Mouse (Mus musculus): Measurements from ENCODE around the gene Tnfrsf14. TPM values are rescaled to one million over a fixed set of nuclear protein-coding genes. Genes with fewer than 3 reads are reported as not detected.

The Tnfrsf14 gene
- polyA plus RNA-seq, 1 experiment = 0.70 TPM

DNA sequence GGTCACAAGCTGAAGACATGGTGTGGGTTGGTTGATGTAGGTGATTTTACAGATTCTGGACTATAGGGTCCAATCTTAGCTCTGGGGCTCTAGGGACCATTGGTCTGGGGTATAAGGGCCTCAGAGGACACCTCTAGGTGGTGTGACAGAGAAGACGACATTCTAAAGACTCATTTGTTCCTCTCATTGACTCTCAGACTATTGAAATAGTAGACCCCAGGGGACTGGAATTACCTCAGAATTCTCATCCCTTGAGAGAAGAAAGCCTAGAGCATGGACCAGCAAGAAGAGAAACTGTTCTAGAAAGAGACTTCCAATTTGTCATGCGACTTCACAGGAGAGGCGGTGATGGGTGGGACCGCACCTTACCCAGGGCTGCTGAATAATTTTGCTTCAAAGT, 14.1 kb downstream of the Tnfrsf14 start:
- TF ChIP-seq CTCF (IDR thresholded peaks at IDR 0.05; ENCODE audit: control insufficient read depth, insufficient read depth, insufficient replicate concordance, low read depth, low read length) = no peak
- no peak for TF ChIP-seq POLR2A (IDR thresholded peaks at IDR 0.05; ENCODE audit: control insufficient read depth, low read depth, low read length)
- Histone ChIP-seq H3K27ac (ENCODE audit: control insufficient read depth, insufficient read depth, low read depth, low read length) (no peak overlapping the region), H3K36me3 (ENCODE audit: control insufficient read depth, insufficient read depth, low read length) (no peaks in the 10 kb centered on the region)

DNA sequence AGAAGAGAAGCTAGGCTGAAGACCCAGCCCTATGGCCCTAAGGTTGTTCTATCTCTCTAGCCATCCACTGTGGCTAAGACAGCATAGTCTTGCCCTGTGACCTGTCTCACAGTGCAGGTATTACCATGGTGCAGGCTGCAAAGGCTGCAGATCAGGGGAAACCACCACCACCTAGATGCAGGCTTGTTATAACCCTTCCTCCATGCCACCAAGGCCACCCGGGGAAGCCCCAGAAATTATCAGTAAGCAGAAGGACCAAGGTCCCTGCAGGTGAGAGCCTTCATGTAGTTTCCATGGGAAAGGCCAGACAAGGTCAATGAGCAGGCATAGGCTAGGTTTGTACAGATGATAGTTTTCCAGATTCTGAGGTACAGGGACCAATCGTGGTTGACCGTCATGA, 14.5 kb downstream of the Tnfrsf14 start:
- TF ChIP-seq CTCF (IDR thresholded peaks at IDR 0.05; ENCODE audit: control insufficient read depth, insufficient read depth, insufficient replicate concordance, low read depth, low read length) = no peak
- TF ChIP-seq POLR2A (IDR thresholded peaks at IDR 0.05; ENCODE audit: control insufficient read depth, low read depth, low read length) = no peak
- Histone ChIP-seq H3K36me3 (ENCODE audit: control insufficient read depth, insufficient read depth, low read length) (no peaks in the 10 kb centered on the region), H3K27me3 (ENCODE audit: control insufficient read depth, insufficient read depth, low read length) (no peaks in the 10 kb centered on the region), H3K4me1 (ENCODE audit: control insufficient read depth, insufficient read depth, low read length) (no peaks in the 10 kb centered on the region; the same call in 1 of the 2 replicates), H3K27ac (ENCODE audit: control insufficient read depth, insufficient read depth, low read depth, low read length) (no peak overlapping the region), H3K4me3 (ENCODE audit: control insufficient read depth, low read depth, low read length) (peak overlapping the region; percentile 17; the same call in 1 of the 2 replicates)

More for the DNA sequence above, 14.1 kb downstream of the Tnfrsf14 start:
- H3K4me1 ChIP-seq (ENCODE audit: control insufficient read depth, insufficient read depth, low read length) = no peaks in the 10 kb centered on the region; the same call in 1 of the 2 replicates
- no peaks in the 10 kb centered on the region for H3K27me3 ChIP-seq (ENCODE audit: control insufficient read depth, insufficient read depth, low read length)
- H3K4me3 ChIP-seq (ENCODE audit: control insufficient read depth, low read depth, low read length) = no peak overlapping the region

DNA sequence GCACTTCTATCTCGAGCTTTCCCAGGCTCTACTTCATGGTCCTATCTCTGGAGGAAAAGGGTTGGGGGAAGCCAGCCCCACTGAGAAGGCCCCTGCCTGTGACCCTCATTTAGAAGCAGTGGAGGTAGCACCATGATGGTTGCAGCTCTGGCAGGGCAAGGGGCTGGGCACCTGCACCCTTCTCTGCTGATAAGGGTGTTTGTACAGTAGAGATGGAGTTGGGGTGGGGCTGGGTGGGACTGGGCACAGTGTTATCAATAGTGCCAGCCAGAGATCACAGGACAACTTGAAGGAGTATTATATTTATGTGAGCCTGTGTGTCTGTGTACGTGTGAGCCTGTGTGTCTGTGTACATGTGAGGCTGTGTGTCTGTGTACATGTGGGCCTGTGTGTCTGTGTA, 16.7 kb downstream of the Tnfrsf14 start:
- peaks cover 4% of the 10 kb centered on the region for H3K4me1 ChIP-seq (ENCODE audit: control insufficient read depth, insufficient read depth, low read length)
- no peaks in the 10 kb centered on the region for H3K27me3 ChIP-seq (ENCODE audit: control insufficient read depth, insufficient read depth, low read length)
- no peaks in the 10 kb centered on the region for H3K36me3 ChIP-seq (ENCODE audit: control insufficient read depth, insufficient read depth, low read length)
- no peak for TF ChIP-seq CTCF (IDR thresholded peaks at IDR 0.05; ENCODE audit: control insufficient read depth, insufficient read depth, insufficient replicate concordance, low read depth, low read length)
- no peak for TF ChIP-seq POLR2A (IDR thresholded peaks at IDR 0.05; ENCODE audit: control insufficient read depth, low read depth, low read length)
- no peak overlapping the region for H3K4me3 ChIP-seq (ENCODE audit: control insufficient read depth, low read depth, low read length)
- H3K27ac ChIP-seq (ENCODE audit: control insufficient read depth, insufficient read depth, low read depth, low read length) = no peak overlapping the region

DNA sequence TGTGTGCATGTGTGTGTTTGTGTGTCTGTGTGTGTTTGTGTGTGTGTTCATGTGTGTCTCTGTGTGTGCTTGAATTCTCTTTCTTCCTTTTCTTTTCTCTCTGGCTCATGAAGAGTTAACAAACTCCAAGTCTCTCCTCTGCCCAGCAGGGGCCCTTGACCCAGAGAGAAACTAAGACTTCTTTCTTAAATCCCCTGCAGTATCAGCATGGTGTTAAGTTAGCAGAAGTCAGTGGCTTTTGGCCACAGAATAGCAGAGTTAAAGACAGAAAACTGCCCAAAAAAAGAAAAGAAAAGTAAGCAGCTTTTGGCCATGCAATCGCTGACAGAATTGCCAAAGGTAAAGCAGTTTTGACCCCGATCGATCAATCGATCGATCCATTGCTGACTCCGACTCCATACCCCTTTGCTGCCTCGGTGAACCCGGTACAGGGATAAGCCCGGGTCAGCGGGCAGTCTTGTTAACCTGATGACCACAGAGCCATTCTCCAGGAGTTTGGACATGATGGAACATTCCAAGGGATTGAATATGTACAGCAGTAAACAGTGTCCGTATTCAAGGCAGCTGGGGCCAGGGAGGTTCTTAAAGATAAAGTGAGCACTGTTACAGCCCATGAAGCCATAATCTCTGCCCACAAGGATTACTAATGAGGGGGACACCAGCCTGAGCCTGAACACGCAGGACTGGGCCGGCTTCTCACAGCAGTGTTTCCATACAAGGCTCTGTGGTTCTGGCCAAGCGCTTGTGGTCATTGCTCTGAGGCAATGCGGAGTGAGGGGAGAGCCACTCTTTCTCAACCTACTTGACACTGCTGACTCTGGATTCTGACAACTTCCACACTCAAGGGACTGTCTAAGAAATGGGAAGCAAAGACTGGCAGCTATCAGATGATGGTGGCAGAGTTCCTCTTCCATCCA, 17.5 kb downstream of the Tnfrsf14 start:
- no peak for TF ChIP-seq POLR2A (IDR thresholded peaks at IDR 0.05; ENCODE audit: control insufficient read depth, low read depth, low read length)
- TF ChIP-seq CTCF (IDR thresholded peaks at IDR 0.05; ENCODE audit: control insufficient read depth, insufficient read depth, insufficient replicate concordance, low read depth, low read length) = no peak
- Histone ChIP-seq H3K4me3 (ENCODE audit: control insufficient read depth, low read depth, low read length) (no peak overlapping the region), H3K4me1 (ENCODE audit: control insufficient read depth, insufficient read depth, low read length) (peaks cover 4% of the 10 kb centered on the region), H3K27ac (ENCODE audit: control insufficient read depth, insufficient read depth, low read depth, low read length) (no peak overlapping the region), H3K27me3 (ENCODE audit: control insufficient read depth, insufficient read depth, low read length) (no peaks in the 10 kb centered on the region), H3K36me3 (ENCODE audit: control insufficient read depth, insufficient read depth, low read length) (no peaks in the 10 kb centered on the region)

DNA sequence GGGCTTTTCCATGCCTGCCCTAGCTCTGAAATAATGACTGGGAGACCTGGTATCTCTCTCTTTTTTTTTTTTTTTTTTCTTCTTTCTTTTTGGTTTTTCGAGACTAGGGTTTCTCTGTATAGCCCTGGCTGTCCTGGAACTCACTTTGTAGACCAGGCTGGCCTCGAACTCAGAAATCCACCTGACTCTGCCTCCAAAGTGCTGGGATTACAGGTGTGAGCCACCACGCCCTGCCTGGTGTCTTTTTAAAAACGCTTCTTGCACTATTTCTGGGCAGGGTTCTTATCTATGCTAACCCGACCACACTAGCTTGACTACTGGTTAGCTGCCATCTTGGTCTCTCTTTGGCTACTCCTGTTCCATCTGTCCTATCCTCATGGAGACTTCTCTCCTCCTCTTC, 19.9 kb downstream of the Tnfrsf14 start:
- Histone ChIP-seq H3K36me3 (ENCODE audit: control insufficient read depth, insufficient read depth, low read length) (no peaks in the 10 kb centered on the region), H3K4me3 (ENCODE audit: control insufficient read depth, low read depth, low read length) (no peak overlapping the region), H3K4me1 (ENCODE audit: control insufficient read depth, insufficient read depth, low read length) (peaks cover 4% of the 10 kb centered on the region), H3K27ac (ENCODE audit: control insufficient read depth, insufficient read depth, low read depth, low read length) (no peak overlapping the region), H3K27me3 (ENCODE audit: control insufficient read depth, insufficient read depth, low read length) (no peaks in the 10 kb centered on the region)
- TF ChIP-seq CTCF (IDR thresholded peaks at IDR 0.05; ENCODE audit: control insufficient read depth, insufficient read depth, insufficient replicate concordance, low read depth, low read length) = no peak
- TF ChIP-seq POLR2A (IDR thresholded peaks at IDR 0.05; ENCODE audit: control insufficient read depth, low read depth, low read length) = no peak

GRCm38 (mm10) chr4:154907833-154908232, 20.5 kb downstream of the Tnfrsf14 start:
- H3K4me1 ChIP-seq (ENCODE audit: control insufficient read depth, insufficient read depth, low read length) = peaks cover 4% of the 10 kb centered on the region
- H3K27me3 ChIP-seq (ENCODE audit: control insufficient read depth, insufficient read depth, low read length) = no peaks in the 10 kb centered on the region
- no peaks in the 10 kb centered on the region for H3K36me3 ChIP-seq (ENCODE audit: control insufficient read depth, insufficient read depth, low read length)
- peak; percentile 48; the same call in 1 of the 2 replicates for TF ChIP-seq CTCF (IDR thresholded peaks at IDR 0.05; ENCODE audit: control insufficient read depth, insufficient read depth, insufficient replicate concordance, low read depth, low read length)
- no peak for TF ChIP-seq POLR2A (IDR thresholded peaks at IDR 0.05; ENCODE audit: control insufficient read depth, low read depth, low read length)
- no peak overlapping the region for H3K27ac ChIP-seq (ENCODE audit: control insufficient read depth, insufficient read depth, low read depth, low read length)
- H3K4me3 ChIP-seq (ENCODE audit: control insufficient read depth, low read depth, low read length) = no peak overlapping the region; the same call in 1 of the 2 replicates

DNA sequence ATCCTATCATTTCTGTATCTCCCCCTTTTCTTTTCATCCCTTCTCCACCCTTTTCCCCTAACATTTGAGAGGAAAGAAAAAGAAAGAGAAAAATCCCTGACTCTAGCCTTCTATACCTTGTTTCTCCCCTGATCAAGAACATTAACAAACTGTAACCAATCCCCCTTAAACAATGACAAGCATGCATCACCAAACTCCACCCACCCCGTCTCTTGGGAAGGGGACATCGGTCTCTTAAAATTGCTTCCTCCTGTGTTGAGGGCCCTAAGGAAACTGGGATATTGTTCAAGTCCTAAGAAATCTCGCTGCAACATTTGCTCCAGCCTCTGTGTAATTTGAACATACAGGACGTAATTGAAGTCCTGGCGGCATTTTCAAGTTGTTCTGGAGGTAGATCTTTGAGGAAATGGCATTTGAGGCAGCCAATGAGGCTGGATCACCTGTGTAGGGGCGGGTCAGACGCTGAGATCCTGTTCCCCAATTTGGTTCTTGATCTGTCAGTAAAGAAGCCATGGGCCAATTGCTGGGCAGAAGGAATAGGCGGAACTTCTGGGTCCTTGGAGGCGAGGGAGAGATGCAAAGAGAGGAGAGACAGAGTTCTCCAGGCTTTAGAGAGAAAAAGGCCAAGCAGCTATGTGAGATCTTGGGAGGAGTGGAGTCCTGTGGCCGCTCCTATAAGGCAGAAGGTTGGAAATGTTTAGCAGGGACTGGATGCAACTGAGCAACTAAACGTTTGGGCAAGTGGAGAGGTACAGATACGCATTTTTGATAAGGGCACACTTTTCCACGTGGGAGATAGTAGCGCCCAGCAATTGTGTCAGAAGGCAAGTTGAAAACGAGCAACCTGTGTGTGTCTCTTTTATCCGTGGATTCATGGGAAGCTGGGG, 23.9 kb downstream of the Tnfrsf14 start:
- no peak overlapping the region for H3K27ac ChIP-seq (ENCODE audit: control insufficient read depth, insufficient read depth, low read depth, low read length)
- H3K36me3 ChIP-seq (ENCODE audit: control insufficient read depth, insufficient read depth, low read length) = no peaks in the 10 kb centered on the region
- peaks cover 4% of the 10 kb centered on the region for H3K4me1 ChIP-seq (ENCODE audit: control insufficient read depth, insufficient read depth, low read length)
- H3K27me3 ChIP-seq (ENCODE audit: control insufficient read depth, insufficient read depth, low read length) = no peaks in the 10 kb centered on the region
- TF ChIP-seq POLR2A (IDR thresholded peaks at IDR 0.05; ENCODE audit: control insufficient read depth, low read depth, low read length) (no peak), CTCF (IDR thresholded peaks at IDR 0.05; ENCODE audit: control insufficient read depth, insufficient read depth, insufficient replicate concordance, low read depth, low read length) (no peak)
- no peak overlapping the region for H3K4me3 ChIP-seq (ENCODE audit: control insufficient read depth, low read depth, low read length)

All from testis, adult 2 months (tissue).